ENCODE assay signal across 18 mouse cellular contexts in the genomic region with DNA sequence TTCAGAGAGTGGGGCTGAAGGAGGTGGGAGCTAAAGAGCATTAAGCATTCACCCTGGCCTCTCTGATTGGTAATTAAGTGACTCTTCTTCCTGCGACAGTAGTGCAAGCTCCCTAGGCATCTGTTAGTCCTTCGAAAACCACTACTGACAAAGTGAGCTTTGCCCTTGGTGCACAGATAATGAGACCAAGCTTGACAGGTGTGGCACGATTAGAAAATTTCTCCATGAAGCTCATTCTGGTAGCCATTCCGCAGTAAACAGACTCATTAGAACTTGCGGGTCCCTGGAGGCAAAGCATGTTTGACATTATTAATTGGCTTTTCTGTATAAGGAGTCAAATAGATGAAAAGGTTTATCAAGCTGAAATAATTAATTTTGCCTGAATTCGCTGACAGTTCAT.
"Had no signal": no experiment of that assay in that cellular context is flagged by ENCODE, and none has a peak within 500 bp of the region (broad histone marks: within the 10 kb centered on the region; RNA-seq: fewer than 3 reads in every experiment).

No protein-coding gene starts in this region.

- H3K9ac ChIP-seq: limb, embryonic 13.5 days; liver, embryonic 12.5 days; liver, embryonic 15.5 days; lung, embryonic 15.5 days; midbrain, embryonic 12.5 days had no signal

- H3K4me2 ChIP-seq: limb, embryonic 13.5 days; liver, embryonic 12.5 days; liver, embryonic 15.5 days; lung, embryonic 15.5 days; midbrain, embryonic 12.5 days had no signal

- H3K36me3 ChIP-seq: limb, embryonic 10.5 days; limb, embryonic 13.5 days; liver, embryonic 12.5 days; liver, embryonic 15.5 days; lung, embryonic 15.5 days; midbrain, embryonic 12.5 days had no signal

- DNase-seq: kidney, adult 9 months; kidney, postnatal 14 days; layer of hippocampus, adult 9-11 months; liver; lung, adult 18-20 months; lung, postnatal 10 days; lung, postnatal 36 days; thymus, adult 18-20 months; thymus, postnatal 36 days had no signal

- ATAC-seq: liver, embryonic 12.5 days; midbrain, embryonic 16.5 days had no signal

- H3K4me3 ChIP-seq: layer of hippocampus, adult 2 months; limb, embryonic 10.5 days; limb, embryonic 13.5 days; liver, embryonic 12.5 days; liver, embryonic 15.5 days; lung, embryonic 15.5 days; megakaryocyte, embryonic 14.5 days; midbrain, embryonic 12.5 days had no signal

- H3K4me1 ChIP-seq: liver, embryonic 12.5 days; liver, embryonic 15.5 days; lung, embryonic 15.5 days; megakaryocyte, embryonic 14.5 days had no signal

- H3K27ac ChIP-seq: layer of hippocampus, adult 2 months; limb, embryonic 10.5 days; limb, embryonic 13.5 days; liver, embryonic 12.5 days; liver, embryonic 15.5 days; lung, embryonic 15.5 days; midbrain, embryonic 12.5 days had no signal

- H3K27me3 ChIP-seq: liver, embryonic 12.5 days; liver, embryonic 15.5 days; lung, embryonic 15.5 days; megakaryocyte, embryonic 14.5 days had no signal

- H3K9me3 ChIP-seq: limb, embryonic 10.5 days; limb, embryonic 13.5 days; liver, embryonic 15.5 days; lung, embryonic 15.5 days; midbrain, embryonic 12.5 days had no signal
